8 mouse cellular contexts compared by ENCODE assay signal in genomic region chr13:109481446-109481845, GRCm38 (mm10).
DNase-seq lines count a peak whose midpoint lies in the region; ATAC-seq lines count a peak whose summit lies in the region.

No protein-coding gene starts in this region.

- peak; percentile 14 for DNase-seq in cerebellum, adult 11 months
- peak; percentile 72 for DNase-seq in Muller cell, postnatal 12 days (ENCODE audit: inconsistent ontology term)
- DNase-seq in spleen, adult 18-20 months = no peak
- no peak for DNase-seq in right cerebral cortex, postnatal 36 days (ENCODE audit: low spot score in 2 of 2)
- DNase-seq in gastrocnemius, postnatal 25 days = no peak

- ATAC-seq in cerebellum, adult (ENCODE audit: insufficient number of reproducible peaks, low FRiP score, low TSS enrichment) = no peak
- peak; percentile 65 for ATAC-seq in heart, embryonic 16.5 days (replicated peaks; ENCODE audit: extremely low read depth, insufficient read depth, low FRiP score)
- ATAC-seq in lung, embryonic 15.5 days (ENCODE audit: borderline replicate concordance, extremely low read depth, low FRiP score, low TSS enrichment) = peak; percentile 86

- peaks cover 12% of the 10 kb centered on the region for H3K4me1 ChIP-seq in heart, embryonic 16.5 days (ENCODE audit: control insufficient read depth, insufficient read depth, low read length)
- H3K4me1 ChIP-seq in lung, embryonic 15.5 days = no peaks in the 10 kb centered on the region

- H3K27me3 ChIP-seq in heart, embryonic 16.5 days (ENCODE audit: control insufficient read depth, insufficient read depth, low read length) = no peaks in the 10 kb centered on the region
- H3K27me3 ChIP-seq in lung, embryonic 15.5 days = no peaks in the 10 kb centered on the region

- WGBS in heart, embryonic 16.5 days = 9% methylated on average over 7 of the region's 7 CpGs
- 32% methylated on average over 7 of the region's 7 CpGs for WGBS in lung, embryonic 15.5 days

- H3K9me3 ChIP-seq in heart, embryonic 16.5 days (replicated peaks; ENCODE audit: control insufficient read depth, low read length) = no peaks in the 10 kb centered on the region
- no peaks in the 10 kb centered on the region for H3K9me3 ChIP-seq in lung, embryonic 15.5 days

- no peaks in the 10 kb centered on the region for H3K36me3 ChIP-seq in heart, embryonic 16.5 days (ENCODE audit: control insufficient read depth, insufficient read depth)
- H3K36me3 ChIP-seq in lung, embryonic 15.5 days = no peaks in the 10 kb centered on the region

- no peak overlapping the region for H3K9ac ChIP-seq in heart, embryonic 16.5 days (ENCODE audit: low read length)
- no peak overlapping the region for H3K9ac ChIP-seq in lung, embryonic 15.5 days

- H3K4me2 ChIP-seq in heart, embryonic 16.5 days (ENCODE audit: low read depth, low read length) = peak overlapping the region; percentile 37
- no peak overlapping the region for H3K4me2 ChIP-seq in lung, embryonic 15.5 days

- H3K4me3 ChIP-seq in heart, embryonic 16.5 days (ENCODE audit: low read length) = no peak overlapping the region
- H3K4me3 ChIP-seq in lung, embryonic 15.5 days = no peak overlapping the region

- H3K27ac ChIP-seq in heart, embryonic 16.5 days (ENCODE audit: low read length) = no peak overlapping the region
- H3K27ac ChIP-seq in lung, embryonic 15.5 days = peak overlapping the region; percentile 21

Comparison
In these comparisons a context has a peak if more than half of its experiments do, and no peak if none do; other contexts are left out.
1. DNase-seq: peak in cerebellum, adult 11 months (single experiment) and Muller cell, postnatal 12 days (single experiment); none in spleen, adult 18-20 months (0 of 2), right cerebral cortex, postnatal 36 days (0 of 2) and gastrocnemius, postnatal 25 days (single experiment).